Mouse (Mus musculus): ENCODE measurements around the gene Prss41. TPM values are rescaled to one million over a fixed set of nuclear protein-coding genes. Genes with fewer than 3 reads are reported as not detected.

Gene Prss41
- total RNA-seq, 1 experiment = 6.8 TPM

DNA sequence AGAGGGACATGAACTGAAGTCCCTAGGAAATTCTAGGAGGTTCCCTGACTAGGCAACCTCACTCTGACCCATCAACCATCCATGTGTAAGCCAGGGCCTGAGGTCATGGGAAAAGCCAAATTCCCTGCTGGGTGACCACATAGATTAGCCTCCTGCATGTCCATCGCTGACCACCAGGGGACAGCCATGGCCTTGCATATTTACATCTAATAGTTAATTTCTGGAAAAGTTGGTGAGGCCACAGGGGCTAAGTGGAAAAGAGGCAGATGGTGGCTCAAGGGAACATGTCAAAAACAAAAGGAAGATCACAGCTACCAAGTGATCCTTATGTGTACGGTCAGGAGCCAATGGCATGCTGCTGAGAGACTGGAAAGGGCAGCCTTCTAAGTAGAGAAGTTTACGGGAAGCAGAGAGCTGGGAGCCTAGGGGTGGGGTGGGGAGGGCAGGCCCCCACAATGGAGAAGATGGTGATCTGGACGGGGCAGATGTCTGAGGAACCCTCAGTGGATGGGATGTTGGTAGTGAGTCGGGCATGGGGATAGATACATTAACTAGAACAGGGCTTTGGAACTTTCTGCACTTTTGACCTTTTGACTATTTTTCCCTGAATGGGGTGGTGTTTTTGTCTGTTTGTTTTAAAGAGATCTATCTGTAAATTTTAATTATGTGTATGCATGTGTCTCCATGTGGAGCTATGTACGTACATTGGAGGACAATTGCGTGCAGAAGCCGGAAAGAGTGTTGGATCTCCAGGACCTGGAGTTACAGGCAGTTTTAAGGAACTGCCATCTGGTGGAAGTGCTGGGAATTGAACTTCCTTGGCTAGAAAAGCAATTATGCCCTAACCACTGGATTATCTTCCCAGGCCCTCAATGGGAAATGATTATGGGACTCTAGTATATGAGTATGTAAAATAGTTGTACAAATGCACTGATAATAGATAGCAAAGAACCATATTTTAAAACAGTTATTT is 30.2 kb upstream of the Prss41 start:
- in situ Hi-C loops (cut with MboI; ENCODE audit: low sequenced_read_pairs in 2 of 2, unreplicated experiment in 2 of 2) = no loop called here
- H3K4me1 ChIP-seq (ENCODE audit: control insufficient read depth in 2 of 2, insufficient read depth in 2 of 2, low read length in 2 of 2, poor library complexity in 1 of 2) = no peaks in the 10 kb centered on the region
- H3K9me3 ChIP-seq (ENCODE audit: control insufficient read depth, insufficient read depth, low read depth, low read length) = no peaks in the 10 kb centered on the region
- no peak overlapping the region for H3K4me3 ChIP-seq (ENCODE audit: insufficient read depth in 1 of 2, low read depth in 1 of 2, low read length in 2 of 2, poor library complexity in 1 of 2, severe bottlenecking in 1 of 2)
- H3K27ac ChIP-seq (ENCODE audit: insufficient read depth, low read depth, low read length, poor library complexity, severe bottlenecking) = no peak overlapping the region; the same call in 1 of the 2 replicates
- no peak overlapping the region for H3K9ac ChIP-seq (ENCODE audit: insufficient read depth, low read depth, low read length, poor library complexity, severe bottlenecking)
- no peaks in the 10 kb centered on the region for H3K36me3 ChIP-seq (ENCODE audit: control insufficient read depth, insufficient read depth, low read length, poor library complexity, severe bottlenecking)
- no peak for DNase-seq (ENCODE audit: low read depth, low spot score)
- TF ChIP-seq CHD2 (IDR thresholded peaks at IDR 0.05; ENCODE audit: low read depth, low read length) (no peak), ZC3H11A (IDR thresholded peaks at IDR 0.05; ENCODE audit: borderline replicate concordance, low read depth, low read length) (no peak), MAFK (IDR thresholded peaks at IDR 0.05; ENCODE audit: insufficient read depth, low read depth, low read length) (no peak), ZNF384 (IDR thresholded peaks at IDR 0.05; ENCODE audit: low read depth, low read length) (no peak), HCFC1 (IDR thresholded peaks at IDR 0.05; ENCODE audit: borderline replicate concordance, insufficient read depth, low read length) (no peak)

DNA sequence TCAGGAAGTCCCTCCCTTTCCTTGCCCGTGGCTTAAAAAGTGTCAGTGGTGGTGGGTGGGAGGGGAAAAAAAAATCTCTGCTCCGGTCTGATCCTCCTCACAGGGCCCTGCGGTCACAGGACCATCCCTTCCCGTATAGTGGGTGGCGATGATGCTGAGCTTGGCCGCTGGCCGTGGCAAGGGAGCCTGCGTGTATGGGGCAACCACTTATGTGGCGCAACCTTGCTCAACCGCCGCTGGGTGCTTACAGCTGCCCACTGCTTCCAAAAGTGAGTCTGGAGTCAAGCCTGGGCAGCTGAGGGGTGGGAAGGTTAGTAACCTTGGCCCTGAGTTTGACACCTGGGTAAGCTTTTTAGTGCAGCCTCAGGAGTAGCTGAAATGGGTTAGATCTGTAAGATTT is 24.5 kb upstream of the Prss41 start:
- Histone ChIP-seq H3K4me1 (ENCODE audit: control insufficient read depth in 2 of 2, insufficient read depth in 2 of 2, low read length in 2 of 2, poor library complexity in 1 of 2) (peaks cover 0 to 2% of the 10 kb centered on the region in 2 experiments; a peak in 1 of 4 replicates), H3K9me3 (ENCODE audit: control insufficient read depth, insufficient read depth, low read depth, low read length) (no peaks in the 10 kb centered on the region), H3K36me3 (ENCODE audit: control insufficient read depth, insufficient read depth, low read length, poor library complexity, severe bottlenecking) (no peaks in the 10 kb centered on the region), H3K9ac (ENCODE audit: insufficient read depth, low read depth, low read length, poor library complexity, severe bottlenecking) (no peak overlapping the region), H3K27ac (ENCODE audit: insufficient read depth, low read depth, low read length, poor library complexity, severe bottlenecking) (no peak overlapping the region), H3K4me3 (ENCODE audit: insufficient read depth in 1 of 2, low read depth in 1 of 2, low read length in 2 of 2, poor library complexity in 1 of 2, severe bottlenecking in 1 of 2) (no peak overlapping the region)
- no peak for DNase-seq (ENCODE audit: low read depth, low spot score)
- TF ChIP-seq CHD2 (IDR thresholded peaks at IDR 0.05; ENCODE audit: low read depth, low read length) (no peak), MAFK (IDR thresholded peaks at IDR 0.05; ENCODE audit: insufficient read depth, low read depth, low read length) (no peak), HCFC1 (IDR thresholded peaks at IDR 0.05; ENCODE audit: borderline replicate concordance, insufficient read depth, low read length) (no peak), ZC3H11A (IDR thresholded peaks at IDR 0.05; ENCODE audit: borderline replicate concordance, low read depth, low read length) (no peak), ZNF384 (IDR thresholded peaks at IDR 0.05; ENCODE audit: low read depth, low read length) (no peak)
- in situ Hi-C loops (cut with MboI; ENCODE audit: low sequenced_read_pairs in 2 of 2, unreplicated experiment in 2 of 2) = no loop called here

DNA sequence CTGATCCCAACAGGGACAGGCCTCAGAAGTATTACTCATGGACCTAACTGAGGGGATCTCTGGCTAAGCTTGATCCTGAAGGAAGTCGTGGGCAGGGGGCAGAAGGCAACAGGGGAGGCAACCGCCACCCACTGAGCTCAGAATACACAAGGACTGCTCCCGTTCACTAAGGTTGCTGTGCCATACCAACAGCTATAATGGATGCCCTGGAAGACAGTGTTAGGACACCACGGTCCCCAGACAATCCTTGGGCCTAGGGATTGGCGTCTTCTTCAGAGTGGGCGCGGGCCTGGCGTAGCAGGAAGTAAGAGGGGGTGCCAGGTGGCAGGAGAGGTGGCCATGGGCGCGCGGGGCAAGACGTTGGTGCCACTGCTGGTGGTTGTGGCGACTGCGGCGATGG is 23.8 kb upstream of the Prss41 start, which contains the start of gene Prss21:
Prss21 (plus strand) TSS at position 301 of the 400 bp plus-strand sequence.
- H3K36me3 ChIP-seq (ENCODE audit: control insufficient read depth, insufficient read depth, low read length, poor library complexity, severe bottlenecking) = no peaks in the 10 kb centered on the region
- no peak within 1 kb of the TSS for H3K27ac ChIP-seq (ENCODE audit: insufficient read depth, low read depth, low read length, poor library complexity, severe bottlenecking)
- no peaks in the 10 kb centered on the region for H3K9me3 ChIP-seq (ENCODE audit: control insufficient read depth, insufficient read depth, low read depth, low read length)
- no peak within 1 kb of the TSS for H3K9ac ChIP-seq (ENCODE audit: insufficient read depth, low read depth, low read length, poor library complexity, severe bottlenecking)
- in situ Hi-C loops (cut with MboI; ENCODE audit: low sequenced_read_pairs in 2 of 2, unreplicated experiment in 2 of 2) = no loop called here
- no peak for TF ChIP-seq HCFC1 (IDR thresholded peaks at IDR 0.05; ENCODE audit: borderline replicate concordance, insufficient read depth, low read length)
- no peak for TF ChIP-seq CHD2 (IDR thresholded peaks at IDR 0.05; ENCODE audit: low read depth, low read length)
- TF ChIP-seq ZC3H11A (IDR thresholded peaks at IDR 0.05; ENCODE audit: borderline replicate concordance, low read depth, low read length) = no peak
- no peak for TF ChIP-seq ZNF384 (IDR thresholded peaks at IDR 0.05; ENCODE audit: low read depth, low read length)
- no peak for TF ChIP-seq MAFK (IDR thresholded peaks at IDR 0.05; ENCODE audit: insufficient read depth, low read depth, low read length)
- H3K4me1 ChIP-seq (ENCODE audit: control insufficient read depth in 2 of 2, insufficient read depth in 2 of 2, low read length in 2 of 2, poor library complexity in 1 of 2) = peaks cover 0 to 2% of the 10 kb centered on the region in 2 experiments; a peak in 1 of 4 replicates
- DNase-seq (ENCODE audit: low read depth, low spot score) = no peak
- peak within 1 kb of the TSS in 1 of 2 experiments; percentile 17; a peak in 1 of 4 replicates for H3K4me3 ChIP-seq (ENCODE audit: insufficient read depth in 1 of 2, low read depth in 1 of 2, low read length in 2 of 2, poor library complexity in 1 of 2, severe bottlenecking in 1 of 2)

DNA sequence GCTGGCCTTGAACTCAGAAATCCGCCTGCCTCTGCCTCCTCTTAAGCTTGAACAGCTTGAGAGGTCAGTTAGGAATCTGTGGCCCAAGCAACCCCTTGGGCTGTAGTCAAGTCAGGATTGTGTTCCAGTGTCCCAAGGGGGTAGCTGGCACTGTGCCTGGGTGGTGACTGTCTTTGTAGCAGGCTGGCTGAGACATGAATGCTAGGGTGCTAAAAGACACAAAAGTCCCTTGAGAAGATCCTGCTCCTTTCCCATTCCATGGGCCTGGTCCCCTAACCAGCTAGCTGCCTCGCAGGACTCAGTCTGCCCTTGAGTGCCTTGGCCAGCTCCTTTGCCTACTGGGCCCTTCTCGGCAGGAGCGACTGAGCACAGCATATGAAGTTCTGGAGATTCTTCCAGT is 19.0 kb upstream of the Prss41 start:
- no peak overlapping the region for H3K27ac ChIP-seq (ENCODE audit: insufficient read depth, low read depth, low read length, poor library complexity, severe bottlenecking)
- no peaks in the 10 kb centered on the region for H3K36me3 ChIP-seq (ENCODE audit: control insufficient read depth, insufficient read depth, low read length, poor library complexity, severe bottlenecking)
- H3K4me1 ChIP-seq (ENCODE audit: control insufficient read depth in 2 of 2, insufficient read depth in 2 of 2, low read length in 2 of 2, poor library complexity in 1 of 2) = no peaks in the 10 kb centered on the region
- no peak for TF ChIP-seq ZC3H11A (IDR thresholded peaks at IDR 0.05; ENCODE audit: borderline replicate concordance, low read depth, low read length)
- TF ChIP-seq CHD2 (IDR thresholded peaks at IDR 0.05; ENCODE audit: low read depth, low read length) = no peak
- no peak for DNase-seq (ENCODE audit: low read depth, low spot score)
- H3K9me3 ChIP-seq (ENCODE audit: control insufficient read depth, insufficient read depth, low read depth, low read length) = no peaks in the 10 kb centered on the region
- no peak overlapping the region for H3K4me3 ChIP-seq (ENCODE audit: insufficient read depth in 1 of 2, low read depth in 1 of 2, low read length in 2 of 2, poor library complexity in 1 of 2, severe bottlenecking in 1 of 2)
- H3K9ac ChIP-seq (ENCODE audit: insufficient read depth, low read depth, low read length, poor library complexity, severe bottlenecking) = no peak overlapping the region
- in situ Hi-C loops (cut with MboI; ENCODE audit: low sequenced_read_pairs in 2 of 2, unreplicated experiment in 2 of 2) = no loop called here

Measured in ES-E14 (cell line).